Mouse (Mus musculus) forebrain, embryonic 10.5 days (tissue): ENCODE data around the gene Tmem181a. TPM values are rescaled to one million over a fixed set of nuclear protein-coding genes. Genes with fewer than 3 reads are reported as not detected.
"Not testable (repeated sequence)": the region's sequence is repeated elsewhere in the genome, so short reads cannot be mapped to it uniquely, and the experiment has no call there.

Experiments used
- DNase-seq: peaks from one replicate; pipeline ENCODE4 v3.0.0-alpha.2; 2017; ENCODE audit warnings: low spot score; ENCODE audit errors: extremely low spot score
- H3K27ac ChIP-seq: fragments of 300-500 bp; sonication (generic); 2 replicates; pipeline ENCODE4 v1.5.1; 2016; ENCODE audit warnings: mild to moderate bottlenecking
- H3K27me3 ChIP-seq: fragments of 300-500 bp; sonication (generic); 2 replicates; pipeline ENCODE4 v1.6.1; 2016; ENCODE audit warnings: mild to moderate bottlenecking; ENCODE audit not compliant: poor library complexity, severe bottlenecking
- H3K36me3 ChIP-seq: fragments of 300-500 bp; sonication (generic); replicated peaks from 2 replicates; pipeline ENCODE4 v1.6.1; 2016; ENCODE audit warnings: mild to moderate bottlenecking, moderate library complexity
- H3K4me1 ChIP-seq: fragments of 300-500 bp; sonication (generic); 2 replicates; pipeline ENCODE4 v1.6.1; 2016
- H3K4me3 ChIP-seq: fragments of 300-500 bp; sonication (generic); 2 replicates; pipeline ENCODE4 v1.5.1; 2016; ENCODE audit warnings: mild to moderate bottlenecking, moderate library complexity
- H3K9me3 ChIP-seq: fragments of 300-500 bp; sonication (generic); 2 replicates; pipeline ENCODE4 v1.6.1; 2016; ENCODE audit warnings: mild to moderate bottlenecking, moderate library complexity
- whole genome bisulfite sequencing: fragments of 180-500 bp; shearing (Covaris S2); methylation state at CpG from one replicate; pipeline ENCODE4 v1.1.7; 2016; 5-methylcytosine and 5-hydroxymethylcytosine counted together
- polyA plus RNA-seq: library from polyadenylated mRNA; unstranded; fragments of >200 nt; fragmentation: Nextera tagmentation; extraction: Ambion mirVana; gene quantifications from 2 replicates; pipeline ENCODE4 v1.2.1, GENCODE M21; 2016

Tmem181a gene
- polyA plus RNA-seq, 1 experiment from 2014 or later = 22.7 TPM

DNA sequence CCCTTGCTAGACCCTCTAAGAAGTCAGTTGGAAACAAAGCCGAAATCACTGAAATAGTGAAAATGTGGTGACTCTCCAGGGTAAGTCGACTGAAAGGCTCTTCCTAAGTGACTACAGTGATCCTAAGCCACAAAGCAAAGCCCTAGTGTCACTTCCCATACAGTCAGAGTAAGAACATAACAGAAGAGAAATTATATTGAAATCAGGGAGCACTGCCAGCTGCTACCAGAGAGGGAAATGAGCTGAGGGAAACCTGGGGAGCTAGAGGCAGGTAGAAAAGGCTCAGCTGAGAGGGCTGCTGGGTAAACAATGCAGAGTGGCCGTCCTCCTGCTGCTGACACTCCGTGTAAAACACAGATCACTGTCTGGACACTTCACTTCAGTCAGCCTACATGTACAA is 59.0 kb downstream of the Tmem181a start:
- H3K9me3 ChIP-seq, DNase-seq, H3K4me1 ChIP-seq, H3K4me3 ChIP-seq, H3K27ac ChIP-seq, H3K27me3 ChIP-seq, H3K36me3 ChIP-seq: not testable (repeated sequence)
- WGBS = 63% methylated on average over 4 of the region's 4 CpGs

DNA sequence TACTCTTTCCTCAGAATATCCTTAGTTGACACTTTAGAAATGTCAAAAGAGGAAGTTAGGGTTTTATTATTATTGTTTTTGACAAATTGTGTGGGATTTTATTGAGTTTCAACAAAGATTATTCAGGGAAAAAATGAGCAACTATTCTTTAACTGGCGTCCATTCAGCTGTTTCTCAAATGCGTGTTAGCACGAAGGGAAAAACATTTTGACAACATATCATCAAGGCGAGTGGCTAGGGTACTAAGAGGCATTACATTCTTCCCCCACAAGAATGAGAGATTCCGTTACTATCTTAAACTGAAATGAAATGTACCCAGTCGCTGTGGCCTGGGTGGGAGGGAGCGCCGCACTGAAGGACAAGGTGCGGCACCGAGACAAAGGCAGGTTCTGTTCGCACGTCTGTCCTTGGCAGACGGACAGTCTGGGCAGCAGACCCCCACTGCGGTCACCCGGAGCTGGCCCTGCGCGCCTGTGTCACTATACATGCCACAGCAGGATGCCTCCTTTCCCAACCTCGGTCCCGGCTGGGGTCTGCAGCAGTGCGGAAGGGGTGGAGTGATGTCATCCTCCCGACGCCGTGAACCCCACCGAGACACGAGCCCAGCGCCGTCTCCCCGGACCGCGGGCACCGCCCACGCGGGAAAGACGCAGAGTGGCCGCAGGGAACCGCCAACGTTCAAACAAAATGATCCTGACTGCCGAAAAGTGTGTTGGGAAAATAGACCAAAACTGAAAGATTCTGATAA is 59.9 kb downstream of the Tmem181a start:
- H3K4me3 ChIP-seq = peak overlapping the region; percentile 54
- H3K27me3 ChIP-seq, H3K9me3 ChIP-seq, H3K4me1 ChIP-seq, H3K36me3 ChIP-seq: not testable (repeated sequence)
- peak overlapping the region; percentile 58; the same call in 1 of the 2 replicates for H3K27ac ChIP-seq
- peak; percentile 21 for DNase-seq
- WGBS = 5% methylated on average over 38 of the region's 38 CpGs

DNA sequence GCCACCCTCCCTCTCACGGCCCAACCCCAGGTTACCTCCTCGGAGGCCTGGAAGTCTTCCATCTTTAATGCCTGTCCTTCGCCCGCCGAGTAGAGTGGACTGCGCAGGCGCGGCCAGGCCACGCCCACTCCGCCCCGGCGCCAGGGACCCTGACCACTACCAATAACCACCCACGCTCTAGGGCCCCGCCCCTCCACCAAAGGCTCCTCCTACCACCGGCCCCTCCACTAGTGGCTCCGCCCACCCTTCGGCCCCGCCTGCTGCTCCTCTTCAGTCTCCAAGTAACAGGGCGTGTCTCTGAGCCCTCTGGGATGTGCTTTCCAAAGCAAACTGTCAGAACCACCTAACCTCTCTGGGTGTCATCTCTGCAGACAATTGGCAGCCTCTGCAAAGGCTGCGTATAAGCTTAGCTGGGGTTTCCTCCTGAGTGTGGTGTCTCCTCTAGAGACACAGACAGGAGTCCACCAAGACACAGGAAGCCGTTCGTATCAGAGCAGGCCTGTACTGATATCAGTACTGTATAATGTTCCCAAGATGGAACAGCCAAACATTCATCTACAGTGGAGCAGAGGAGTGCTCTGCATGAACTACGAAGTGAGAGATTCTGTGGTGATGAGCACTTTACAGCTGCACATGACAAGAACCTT is 60.8 kb downstream of the Tmem181a start, which contains the start of gene Dynlt1a:
Dynlt1a (minus strand) TSS at position 162 of the 647 bp plus-strand sequence.
- H3K36me3 ChIP-seq = not testable (repeated sequence)
- 11% methylated on average over 23 of the region's 23 CpGs for WGBS

DNA sequence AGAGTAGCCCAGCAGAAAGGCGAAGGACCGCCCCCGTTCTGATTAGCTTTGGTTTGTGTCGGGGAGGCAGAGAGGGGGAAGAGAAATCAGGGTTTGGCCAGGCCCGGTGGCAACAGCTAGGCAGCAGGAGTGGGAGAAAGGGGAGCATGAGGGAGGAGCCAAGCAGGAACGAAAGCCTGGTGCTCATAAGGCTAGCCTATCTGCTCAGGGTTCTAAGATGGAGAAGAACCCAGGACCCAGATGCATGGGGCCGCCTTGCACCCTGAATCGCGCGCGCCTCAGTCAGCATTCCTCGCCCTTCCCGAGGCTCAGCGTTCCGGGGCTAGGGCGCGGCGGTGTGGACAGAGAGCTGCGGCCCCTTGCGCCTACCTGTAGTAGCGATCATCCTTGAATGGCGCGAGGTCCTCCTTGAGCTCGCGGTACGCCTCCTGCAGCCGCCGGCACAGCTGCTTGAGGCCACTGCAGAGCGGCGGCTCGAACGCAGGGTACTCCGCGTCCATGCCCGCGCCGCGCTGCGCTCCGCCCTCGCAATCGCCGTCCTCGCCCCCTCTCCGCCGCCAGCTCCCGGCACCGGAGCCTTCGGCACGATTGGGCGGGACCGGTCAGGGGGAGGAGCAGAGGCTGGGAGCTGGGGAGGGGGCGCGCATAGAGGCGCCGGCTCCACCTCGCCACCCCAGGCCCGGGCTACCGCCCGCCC is 64.6 kb downstream of the Tmem181a start:
- H3K36me3 ChIP-seq, H3K27me3 ChIP-seq, H3K27ac ChIP-seq, H3K9me3 ChIP-seq, DNase-seq, H3K4me1 ChIP-seq, H3K4me3 ChIP-seq: not testable (repeated sequence)
- WGBS = 2% methylated on average over 15 of the region's 60 CpGs

More for the DNA sequence above, 60.8 kb downstream of the Tmem181a start, which contains the start of gene Dynlt1a:
- H3K4me1 ChIP-seq, H3K9me3 ChIP-seq, H3K27me3 ChIP-seq: not testable (repeated sequence)
- Histone ChIP-seq H3K27ac (peak within 1 kb of the TSS; percentile 58; the same call in 1 of the 2 replicates), H3K4me3 (peak within 1 kb of the TSS; percentile 54)
- peak; percentile 95 for DNase-seq

DNA sequence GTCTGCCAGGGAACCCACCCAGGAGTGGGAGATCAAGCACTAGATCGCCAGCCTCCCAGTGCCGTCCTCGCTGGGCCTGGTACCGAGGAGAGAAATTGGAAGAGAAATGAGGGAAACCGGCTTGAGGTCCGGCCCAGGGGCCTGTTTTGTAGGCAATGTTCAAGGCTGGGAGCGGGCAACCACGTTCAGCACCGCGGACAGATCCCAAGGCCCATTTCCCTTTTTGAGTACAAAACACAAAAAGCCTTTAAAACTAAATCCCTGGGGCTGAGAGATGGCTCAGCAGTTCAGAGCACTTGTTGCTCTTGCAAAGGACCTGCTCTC is 65.1 kb downstream of the Tmem181a start:
- H3K9me3 ChIP-seq, H3K36me3 ChIP-seq, H3K27me3 ChIP-seq, DNase-seq, H3K4me1 ChIP-seq, H3K27ac ChIP-seq, H3K4me3 ChIP-seq: not testable (repeated sequence)
- WGBS = no CpG with 5 or more reads among the region's 10 CpGs

DNA sequence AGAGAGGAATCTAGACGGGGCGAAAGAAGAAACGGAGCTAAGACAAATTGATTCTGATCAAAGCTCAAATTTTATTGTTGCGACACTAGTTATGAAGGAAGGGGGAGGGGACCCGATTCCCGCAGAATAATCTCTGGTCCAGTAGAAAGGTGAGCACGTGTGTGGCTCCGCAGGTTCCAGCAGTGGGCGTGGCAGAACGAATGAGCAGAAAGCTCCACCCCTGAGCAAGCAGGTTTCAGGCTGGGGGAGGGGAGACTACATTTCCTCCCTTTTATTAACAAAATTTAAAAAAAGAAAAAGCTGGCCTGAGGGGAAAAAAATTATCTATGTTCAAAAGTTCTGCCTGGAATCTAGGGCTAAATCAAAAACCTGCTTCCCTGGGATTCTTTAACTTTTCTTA is 68.4 kb downstream of the Tmem181a start:
- not testable (repeated sequence) for H3K9me3 ChIP-seq

DNA sequence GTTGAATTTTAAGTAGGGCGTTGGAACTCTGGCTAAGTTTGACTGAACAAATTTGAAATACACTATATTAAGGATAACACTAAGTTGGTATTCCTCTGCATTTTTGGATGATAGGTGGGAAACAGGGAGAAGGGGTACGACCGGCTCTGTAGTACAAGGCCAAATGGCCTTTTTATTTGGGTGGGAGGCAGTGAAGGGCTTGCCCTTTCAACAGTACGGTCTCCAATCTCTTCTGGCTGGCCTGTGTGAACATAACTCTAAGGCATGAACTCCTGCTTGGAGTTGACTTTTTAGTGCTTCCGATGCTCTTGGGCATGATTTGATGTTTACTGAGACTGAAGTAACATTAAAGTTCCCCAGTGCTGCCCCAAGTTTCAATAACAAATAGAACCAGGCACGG is 68.9 kb downstream of the Tmem181a start:
- DNase-seq, H3K36me3 ChIP-seq, H3K9me3 ChIP-seq, H3K27ac ChIP-seq, H3K4me3 ChIP-seq, H3K27me3 ChIP-seq, H3K4me1 ChIP-seq: not testable (repeated sequence)
- 73% methylated on average over 6 of the region's 6 CpGs for WGBS

More for the DNA sequence above, 68.4 kb downstream of the Tmem181a start:
- not testable (repeated sequence) for H3K27me3 ChIP-seq, H3K27ac ChIP-seq, H3K4me1 ChIP-seq, DNase-seq, H3K36me3 ChIP-seq, H3K4me3 ChIP-seq
- 60% methylated on average over 10 of the region's 10 CpGs for WGBS

DNA sequence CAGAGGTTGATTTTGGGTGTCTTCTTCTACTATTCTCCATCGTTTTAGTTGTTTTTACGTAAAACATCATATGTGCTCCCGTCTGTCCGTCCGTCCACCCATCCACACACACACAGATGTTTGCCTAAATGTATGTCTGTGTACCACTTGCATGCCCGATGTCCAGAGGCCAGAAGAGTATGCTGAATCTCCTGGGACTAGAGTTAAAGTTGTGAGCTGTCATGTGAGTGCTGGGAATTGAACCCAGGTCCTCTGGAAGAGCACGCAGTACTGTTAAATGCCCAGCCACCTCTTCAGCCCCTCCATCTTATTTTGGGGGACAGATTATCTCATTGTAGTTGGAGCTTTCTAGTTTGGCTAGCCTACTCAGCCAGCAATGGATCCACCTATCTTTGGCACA is 70.9 kb downstream of the Tmem181a start:
- not testable (repeated sequence) for H3K4me3 ChIP-seq, H3K4me1 ChIP-seq, H3K36me3 ChIP-seq, H3K27ac ChIP-seq, H3K27me3 ChIP-seq, DNase-seq, H3K9me3 ChIP-seq
- WGBS = 94% methylated on average over 7 of the region's 7 CpGs

DNA sequence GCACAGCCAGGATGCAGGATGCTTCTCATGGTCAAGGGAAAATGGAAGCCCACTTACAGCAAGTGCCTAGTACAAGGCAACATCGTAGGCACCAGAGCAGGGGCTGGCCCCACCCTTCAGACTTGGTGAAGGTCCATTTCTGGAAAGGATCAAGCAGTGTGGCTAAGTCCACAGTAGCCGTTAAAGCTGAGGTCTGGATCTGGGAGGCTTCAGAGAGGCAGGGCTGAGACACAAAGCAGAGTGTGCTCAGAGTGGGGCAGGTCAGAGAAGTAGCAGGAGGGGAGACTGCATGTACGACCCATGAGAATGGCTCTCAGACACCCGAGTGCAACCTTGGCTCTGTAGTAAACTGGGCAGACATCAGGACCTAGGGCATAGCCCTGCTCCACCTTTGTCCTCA is 72.3 kb downstream of the Tmem181a start:
- not testable (repeated sequence) for H3K4me3 ChIP-seq, H3K27ac ChIP-seq, H3K4me1 ChIP-seq, DNase-seq, H3K27me3 ChIP-seq, H3K36me3 ChIP-seq, H3K9me3 ChIP-seq
- WGBS = 81% methylated on average over 4 of the region's 4 CpGs

DNA sequence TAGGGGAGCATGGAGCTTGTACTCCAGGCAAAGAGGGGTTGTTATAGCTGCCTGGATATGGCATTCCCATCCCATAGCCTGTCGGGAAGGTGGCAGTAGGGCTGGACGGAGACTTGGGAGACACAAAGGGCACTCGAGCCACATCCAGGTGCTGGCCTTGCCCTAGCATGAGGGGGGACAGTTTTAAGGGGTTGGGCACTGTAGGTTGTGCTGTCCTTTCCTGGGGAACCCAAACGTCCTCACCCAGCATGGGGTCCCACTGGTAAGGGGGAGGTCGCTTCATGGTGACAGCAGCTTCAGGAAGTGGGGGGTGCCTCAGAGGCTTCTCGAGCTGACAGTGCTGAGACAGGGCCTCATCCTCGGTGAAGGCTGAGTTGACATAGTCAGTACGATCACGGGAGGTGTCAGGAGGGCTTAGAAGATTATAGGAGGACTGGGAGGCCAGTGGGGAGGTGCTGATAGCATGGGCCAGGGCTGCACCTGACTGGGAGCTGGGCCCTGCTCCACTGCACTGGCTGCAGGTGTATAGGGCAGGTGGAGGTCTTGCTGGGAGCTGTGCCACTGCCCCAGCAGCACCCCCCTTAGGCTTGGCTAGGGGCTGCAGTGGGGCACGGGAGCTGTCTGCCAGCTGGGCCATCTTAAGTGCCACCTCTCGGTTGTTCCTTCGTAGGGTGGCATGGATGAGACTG is 86.1 kb downstream of the Tmem181a start:
- not testable (repeated sequence) for H3K27ac ChIP-seq, H3K4me1 ChIP-seq, H3K9me3 ChIP-seq, H3K27me3 ChIP-seq, DNase-seq, H3K36me3 ChIP-seq, H3K4me3 ChIP-seq
- no CpG with 5 or more reads among the region's 12 CpGs for WGBS

DNA sequence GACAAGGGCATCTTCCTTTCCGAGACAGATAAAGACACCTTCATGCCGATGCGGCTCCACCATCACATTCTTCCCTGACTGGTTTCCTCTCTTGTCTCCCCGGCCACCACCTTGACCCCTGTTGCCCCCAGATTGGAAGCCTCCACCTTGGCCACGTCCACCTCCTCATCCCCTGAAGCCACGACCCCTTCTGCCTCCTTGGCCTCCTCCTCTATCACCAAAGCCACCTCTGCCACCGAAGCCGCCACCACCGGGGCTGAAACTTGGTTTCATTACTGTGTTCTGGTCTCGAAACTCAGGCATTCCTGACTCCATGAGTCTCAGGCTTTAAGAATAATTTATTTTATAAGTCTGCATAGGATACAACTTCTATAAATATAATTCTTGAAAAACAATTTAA is 98.6 kb downstream of the Tmem181a start:
- H3K9me3 ChIP-seq, H3K27me3 ChIP-seq, DNase-seq, H3K36me3 ChIP-seq, H3K4me3 ChIP-seq, H3K27ac ChIP-seq, H3K4me1 ChIP-seq: not testable (repeated sequence)
- WGBS = 91% methylated on average over 10 of the region's 10 CpGs
